Mouse (Mus musculus) brain, embryonic 14.5 days (tissue): ENCODE measurements at regions not wholly inside any gene's neighbourhood (a gene's known extent, or its start where the extent isn't known, plus 50 kb on each side); places are given as distances from the start of the nearest gene placed in this dataset.
"Not testable (repeated sequence)": the region's sequence is repeated elsewhere in the genome, so short reads cannot be mapped to it uniquely, and the experiment has no call there.

Experiments
- CTCF ChIP-seq: fragments of 200-500 bp; IDR thresholded peaks from 2 replicates; pipeline ENCODE4 v1.5.1; 2012; ENCODE audit warnings: inconsistent platforms, mild to moderate bottlenecking, moderate library complexity, borderline replicate concordance; ENCODE audit not compliant: insufficient read depth, insufficient read length; ENCODE audit errors: extremely low read depth
- POLR2A ChIP-seq: fragments of 200-500 bp; IDR thresholded peaks from 2 replicates; pipeline ENCODE4 v1.6.1; 2012; ENCODE audit warnings: mild to moderate bottlenecking, inconsistent platforms, borderline replicate concordance; ENCODE audit not compliant: poor library complexity, insufficient read depth, insufficient read length, severe bottlenecking; ENCODE audit errors: extremely low read depth

DNA sequence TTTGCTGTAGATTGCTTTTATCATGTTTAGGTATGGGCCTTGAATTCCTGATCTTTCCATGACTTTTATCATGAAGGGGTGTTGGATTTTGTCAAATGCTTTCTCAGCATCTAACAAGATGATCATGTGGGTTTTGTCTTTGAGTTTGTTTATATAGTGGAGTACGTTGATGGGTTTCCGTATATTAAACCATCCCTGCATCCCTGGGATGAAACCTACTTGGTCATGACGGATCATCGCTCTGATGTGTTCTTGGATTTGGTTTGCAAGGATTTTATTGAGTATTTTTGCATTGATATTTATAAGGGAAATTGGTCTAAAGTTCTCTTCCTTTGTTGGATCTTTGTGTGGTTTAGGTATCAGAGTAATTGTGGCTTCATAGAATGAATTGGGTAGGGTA is 75.7 kb upstream of the Gm21119 start:
- not testable (repeated sequence) for TF ChIP-seq CTCF, POLR2A
